Mouse (Mus musculus) adrenal gland, adult 2 months (tissue): Measurements from ENCODE around the gene Cnpy1. TPM values are rescaled to one million over a fixed set of nuclear protein-coding genes. Genes with fewer than 3 reads are reported as not detected.
A peak's percentile ranks its signal among the peaks of the same experiment; 100 is the strongest.

Experiments
- DNase-seq: peaks from one replicate; pipeline ENCODE4 v3.0.0; 2021
- polyA plus RNA-seq: library from polyadenylated mRNA; depleted of rRNA; stranded (reverse); fragments of >200 nt; gene quantifications from 2 replicates; pipeline ENCODE4 v1.2.3, GENCODE M21; 2012; rRNA removed
- total RNA-seq, 2 experiments: library from RNA; stranded (reverse); gene quantifications; 2 replicates each; pipeline ENCODE4 v1.2.3; 2021

The Cnpy1 gene
- total and polyA plus RNA-seq, 3 experiments: not detected

DNA sequence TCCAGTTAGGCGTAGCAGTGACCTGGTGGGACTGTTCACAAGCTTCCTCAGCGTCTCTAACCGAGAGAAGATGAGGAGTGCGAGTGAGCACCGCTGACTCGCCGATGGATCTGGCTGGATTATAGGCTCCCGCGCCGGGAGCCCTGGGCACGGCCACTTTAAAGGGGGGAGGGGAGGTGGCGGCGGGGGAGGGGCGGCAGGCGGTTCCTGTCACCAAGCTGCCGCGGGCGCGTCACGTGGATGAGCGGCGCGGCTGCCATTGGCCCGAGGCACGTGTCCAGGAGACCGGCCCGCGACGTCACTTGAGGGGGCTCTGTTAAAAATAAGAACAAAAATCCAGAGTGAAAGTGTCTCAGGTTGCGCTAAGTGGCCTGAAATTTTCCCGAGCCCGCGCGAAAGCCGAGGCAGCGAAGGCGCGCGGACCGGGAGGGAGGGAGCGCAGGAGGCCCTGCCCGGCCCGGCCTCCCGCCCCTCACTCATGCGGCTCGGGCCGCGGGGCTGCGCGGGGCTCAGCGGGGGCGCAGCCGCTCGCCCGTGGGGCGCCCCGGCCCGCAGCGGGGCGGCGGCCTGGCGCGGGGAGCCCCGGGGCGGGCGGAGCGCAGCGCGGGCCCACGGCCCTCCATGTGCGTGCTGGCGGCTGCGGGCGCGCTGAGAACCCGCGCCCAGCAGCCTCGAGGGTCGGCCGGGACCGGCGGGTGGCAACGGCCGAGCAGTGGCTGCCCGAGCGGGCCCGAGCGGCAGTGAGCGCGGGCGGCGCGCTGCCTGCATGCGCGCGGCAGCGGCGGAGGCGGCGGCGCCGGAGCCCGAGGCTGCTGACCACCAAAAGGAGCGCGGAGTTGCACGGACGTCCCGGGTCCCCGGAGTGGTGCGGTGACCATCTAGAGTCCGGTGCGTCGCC is 80.0 kb downstream of the Cnpy1 start, which contains the start of gene En2:
TSS of gene En2 (plus strand) at position 337 of the 898 bp plus-strand sequence.
- DNase-seq: peak; percentile 74

DNA sequence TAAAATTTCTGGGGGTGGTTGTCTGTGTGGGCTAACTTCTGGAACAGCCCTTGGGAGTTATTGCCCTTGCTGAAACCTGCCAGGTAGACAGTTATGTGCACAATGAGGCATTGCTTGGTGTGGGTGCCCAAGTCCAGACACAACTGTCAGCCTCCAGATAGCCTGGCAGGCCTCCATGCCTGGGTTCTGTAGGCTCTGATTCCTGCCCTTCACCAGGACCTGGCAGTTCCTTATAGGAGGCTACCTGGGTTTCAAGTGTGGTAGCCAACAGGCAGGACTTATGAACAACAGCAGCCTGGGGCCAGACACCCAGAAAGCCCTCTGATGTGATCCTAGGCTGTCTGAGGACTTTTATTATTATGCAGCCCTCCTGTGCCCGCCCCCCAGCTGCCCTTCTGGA is 81.7 kb downstream of the Cnpy1 start:
- no peak for DNase-seq

DNA sequence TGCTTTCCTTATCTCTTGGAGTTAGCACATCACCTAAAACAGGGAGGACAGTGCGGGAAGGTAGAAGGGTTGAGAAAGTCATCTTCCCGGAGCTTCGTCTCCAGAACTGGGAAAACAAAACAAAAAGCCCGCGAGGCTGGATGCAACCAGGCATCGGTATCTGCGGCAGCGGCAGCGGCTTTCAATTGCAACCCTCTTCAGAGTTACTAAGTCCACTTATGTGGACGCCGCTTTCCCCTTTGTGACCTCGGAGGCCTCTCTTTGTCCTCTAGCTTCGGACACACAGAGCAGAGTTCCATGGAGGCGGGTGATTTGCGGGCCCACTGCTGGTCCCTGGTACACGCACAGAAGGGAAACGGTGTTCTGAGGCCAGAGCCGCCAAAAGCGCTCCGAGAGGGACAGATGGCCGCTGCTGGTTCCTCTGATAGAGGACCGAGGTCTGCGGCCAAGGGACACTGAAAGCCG is 83.6 kb downstream of the Cnpy1 start:
- DNase-seq: no peak

DNA sequence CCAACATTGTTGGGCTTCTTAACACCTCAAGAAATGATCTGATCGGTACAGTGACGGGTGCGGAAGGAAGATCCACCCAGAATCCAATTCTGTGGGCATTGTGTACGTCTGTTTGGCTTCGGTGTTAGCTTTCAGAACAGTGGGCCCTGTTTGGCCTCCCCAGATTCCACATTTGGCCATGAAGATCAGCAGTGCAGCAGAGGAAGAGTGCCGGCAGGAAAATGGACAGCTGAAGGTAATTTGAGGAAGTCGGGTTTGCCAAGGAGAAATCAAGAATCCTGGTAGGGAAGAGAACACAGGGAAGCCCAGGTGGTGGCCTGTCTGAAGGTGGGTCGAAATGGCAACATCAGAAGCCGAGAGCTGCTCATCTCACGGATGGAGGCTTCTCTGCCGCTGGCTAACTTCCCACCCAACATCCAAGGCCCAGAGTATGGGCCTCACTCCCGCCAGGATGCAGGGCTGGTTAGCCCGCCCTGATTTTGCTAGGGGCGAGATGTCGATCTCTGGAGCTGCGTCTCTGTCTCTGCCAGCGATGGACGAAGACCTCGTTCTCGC is 84.1 kb downstream of the Cnpy1 start:
- no peak for DNase-seq

DNA sequence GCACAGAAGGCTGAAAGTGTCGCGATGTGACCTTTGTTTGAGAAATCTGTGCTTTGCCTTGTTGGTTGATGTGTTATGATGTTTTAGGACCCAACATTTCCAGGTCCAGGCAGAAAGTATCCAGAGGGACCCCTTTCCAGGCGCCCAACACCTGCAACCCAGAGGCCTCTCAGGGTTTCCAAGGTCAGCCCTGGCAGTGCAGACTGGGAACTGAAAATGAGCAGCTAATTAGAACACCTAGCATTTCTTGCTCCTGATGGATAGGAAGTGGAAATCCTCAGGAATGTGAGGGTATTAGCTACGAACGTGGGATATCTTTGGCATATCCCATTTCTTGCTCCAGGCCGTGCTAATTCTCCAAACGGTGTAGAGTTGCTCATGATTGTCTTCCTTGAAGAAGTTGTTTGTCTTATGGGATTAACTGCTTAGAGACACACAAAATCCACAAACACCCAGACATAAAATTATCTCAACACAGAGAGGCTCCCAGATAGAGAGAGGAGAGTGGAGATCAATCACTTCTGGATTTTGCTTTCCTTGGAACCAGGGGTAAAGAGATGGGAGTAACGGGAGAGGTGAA is 85.6 kb downstream of the Cnpy1 start:
- DNase-seq: no peak

DNA sequence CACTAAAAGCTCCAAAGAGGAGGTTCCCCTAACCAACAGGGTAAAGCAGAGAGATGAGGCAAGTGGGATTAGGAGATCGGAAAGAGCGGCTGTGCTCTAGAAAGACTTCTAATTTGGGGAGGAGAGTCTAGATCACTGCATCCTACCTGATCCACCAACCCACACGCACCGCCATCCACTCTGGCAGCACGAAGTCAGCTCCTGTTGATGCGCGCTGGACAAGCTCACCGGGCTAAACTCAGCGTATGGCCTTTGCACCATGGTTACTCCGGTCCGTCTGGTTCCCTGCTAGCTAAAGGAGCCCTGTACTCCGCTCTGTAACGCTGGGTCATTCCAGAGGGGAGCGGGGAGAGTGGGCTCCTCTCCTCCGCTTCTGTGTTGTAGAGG is 86.5 kb downstream of the Cnpy1 start:
- DNase-seq: no peak

DNA sequence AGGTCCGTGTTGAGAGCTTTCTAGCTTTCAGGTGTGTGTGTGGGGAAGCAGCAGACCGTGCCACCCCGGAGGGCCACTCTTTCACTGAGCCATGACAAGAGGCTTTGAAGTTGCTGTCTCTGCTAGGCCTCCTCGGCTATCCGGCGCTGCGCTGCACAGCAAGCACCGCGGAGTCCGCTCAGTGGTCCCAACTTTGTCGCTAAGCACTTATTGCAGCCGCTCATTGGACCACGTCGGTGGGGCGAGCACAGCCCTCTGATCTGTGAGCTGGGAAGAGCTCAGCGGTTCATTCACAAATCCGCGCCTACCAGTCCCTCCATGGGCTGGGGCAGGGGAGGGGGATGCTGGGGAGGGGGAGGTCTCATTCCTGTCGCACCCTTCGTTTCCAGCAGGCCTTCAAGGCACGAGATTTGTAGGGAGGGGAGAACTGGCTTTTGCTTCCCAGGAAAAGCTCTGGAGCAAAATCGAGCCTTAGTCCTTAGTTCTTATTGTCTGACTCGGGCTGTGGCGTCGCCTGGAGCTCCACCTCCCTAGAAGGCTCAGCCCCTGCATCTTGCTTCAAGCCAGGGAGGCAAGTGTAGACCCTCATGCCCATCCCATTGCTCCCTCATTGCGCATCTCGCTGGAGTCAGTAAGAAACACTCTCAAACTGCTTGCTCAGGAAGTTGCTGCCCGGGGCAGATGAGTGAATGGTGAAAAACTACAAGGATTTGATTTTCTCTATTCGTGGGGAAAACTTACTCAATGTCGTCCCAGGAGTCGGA is 87.1 kb downstream of the Cnpy1 start:
- DNase-seq: no peak

DNA sequence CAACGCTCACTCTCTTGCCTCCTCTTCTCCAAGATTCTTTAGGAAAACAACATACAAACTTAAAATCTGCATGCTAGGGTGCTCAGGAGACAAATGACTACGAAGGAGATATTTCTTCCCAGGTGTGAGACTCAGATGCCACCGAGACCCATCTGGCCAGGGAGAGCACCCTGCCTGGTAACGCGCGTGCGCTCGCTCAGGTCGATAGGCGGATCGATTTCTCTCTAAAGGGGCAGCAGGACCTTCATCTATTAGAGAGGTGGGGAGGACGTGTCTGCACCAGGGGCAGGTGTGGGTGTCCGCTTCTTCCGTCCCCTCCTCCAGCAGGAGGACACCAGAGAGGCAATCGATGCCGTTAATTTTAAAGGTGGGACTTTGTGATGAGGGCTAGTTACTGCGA is 87.8 kb downstream of the Cnpy1 start:
- no peak for DNase-seq

DNA sequence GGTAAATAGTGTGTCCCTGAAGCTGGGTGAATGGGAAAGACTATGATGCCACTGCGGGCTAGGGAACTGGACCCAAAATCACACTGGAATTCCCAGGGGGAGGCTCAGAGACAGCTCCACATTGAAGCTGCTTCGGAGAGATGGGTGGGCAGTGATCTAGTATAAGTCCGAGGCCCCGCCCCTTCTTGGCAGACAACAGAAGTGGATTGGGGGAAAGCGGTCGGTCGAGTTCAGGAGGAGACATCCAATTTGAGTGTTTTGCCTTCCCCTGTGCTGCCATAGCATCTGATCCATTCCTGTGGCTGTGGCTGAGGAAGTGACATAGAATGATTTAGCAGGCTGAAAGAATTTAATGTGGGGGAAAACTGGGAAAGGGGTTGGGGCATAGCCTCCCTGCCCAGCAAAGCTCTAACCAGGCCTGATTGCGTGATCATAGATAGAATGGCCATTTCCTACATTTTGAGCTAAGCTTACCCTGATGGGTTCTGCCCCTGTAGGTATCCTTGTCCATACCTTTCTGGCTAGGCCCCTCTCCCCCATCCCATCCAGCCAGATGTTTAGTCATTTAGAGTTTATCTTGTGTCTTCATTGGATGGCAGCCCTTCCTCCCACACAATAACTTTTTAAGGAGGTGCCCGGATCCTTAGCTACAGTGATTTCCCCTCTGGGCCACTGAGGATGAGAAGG is 88.4 kb downstream of the Cnpy1 start:
- no peak for DNase-seq

Other genes starting within 250 kb of the Cnpy1 start
- gene Insig1, start 174.4 kb downstream of the Cnpy1 start, total RNA-seq: 100 to 1,000 TPM; 113 to 210 TPM
- 417 and 423 TPM in 2 replicates for gene Insig1, start 174.4 kb downstream of the Cnpy1 start, polyA plus RNA-seq
- gene En2, start 80.1 kb downstream of the Cnpy1 start, total RNA-seq: under 1 TPM; 0.07 to 0.17 TPM
- gene En2, start 80.1 kb downstream of the Cnpy1 start, polyA plus RNA-seq: 0.12 and 0.19 TPM in 2 replicates
- 10 to 100 TPM; 34.4 to 48.4 TPM for gene Rbm33, start 71.3 kb upstream of the Cnpy1 start, total RNA-seq
- gene Rbm33, start 71.3 kb upstream of the Cnpy1 start, polyA plus RNA-seq: 26.4 and 36.5 TPM in 2 replicates
- 10 to 100 TPM; 10.4 to 19.4 TPM for gene Shh, start 221.4 kb upstream of the Cnpy1 start, total RNA-seq
- 33.1 and 55.6 TPM in 2 replicates for gene Shh, start 221.4 kb upstream of the Cnpy1 start, polyA plus RNA-seq